Mouse (Mus musculus) kidney, adult 2 months (tissue): ENCODE measurements around the gene Gm38431. TPM values are rescaled to one million over a fixed set of nuclear protein-coding genes. Genes with fewer than 3 reads are reported as not detected.

Experiments used
- DNase-seq: peaks from one replicate; pipeline ENCODE4 v3.0.0; 2021
- H3K27ac ChIP-seq: fragments of 200-500 bp; 2 replicates; pipeline ENCODE4 v1.5.1; 2012; ENCODE audit warnings: low read depth, low read length, control low read depth, inconsistent platforms; ENCODE audit not compliant: insufficient read depth
- H3K27me3 ChIP-seq: fragments of 200-500 bp; replicated peaks from 2 replicates; pipeline ENCODE4 v1.6.1; 2012; ENCODE audit warnings: mild to moderate bottlenecking, moderate library complexity, low read length, inconsistent platforms; ENCODE audit not compliant: control insufficient read depth, insufficient read depth
- H3K36me3 ChIP-seq: fragments of 200-500 bp; 2 replicates; pipeline ENCODE4 v1.6.1; 2012; ENCODE audit warnings: mild to moderate bottlenecking, moderate library complexity, low read length, inconsistent platforms; ENCODE audit not compliant: control insufficient read depth, insufficient read depth
- H3K4me1 ChIP-seq: fragments of 200-500 bp; 2 replicates; pipeline ENCODE4 v1.6.1; 2011; ENCODE audit warnings: low read length; ENCODE audit not compliant: control insufficient read depth, insufficient read depth
- H3K4me3 ChIP-seq: fragments of 200-500 bp; 2 replicates; pipeline ENCODE4 v1.5.1; 2011; ENCODE audit warnings: mild to moderate bottlenecking, low read depth, low read length, control low read depth; ENCODE audit not compliant: insufficient read depth
- CTCF ChIP-seq: fragments of 200-500 bp; conservative IDR thresholded peaks from 2 replicates; pipeline ENCODE4 v1.5.1; 2011; ENCODE audit warnings: low read depth, mild to moderate bottlenecking, control low read depth, low read length, moderate library complexity, mixed read lengths; ENCODE audit not compliant: insufficient read depth, insufficient read length
- POLR2A ChIP-seq: fragments of 200-500 bp; IDR thresholded peaks from one replicate; pipeline ENCODE4 v1.6.1; 2011; ENCODE audit warnings: low read depth, low read length, control low read depth
- WGBS: fragments of 180-500 bp; shearing (Covaris S2); methylation state at CpG from one replicate; pipeline ENCODE4 v1.1.7; 2018; 5-methylcytosine and 5-hydroxymethylcytosine counted together
- polyA plus RNA-seq: library from polyadenylated mRNA; depleted of rRNA; stranded (reverse); fragments of >200 nt; gene quantifications from 2 replicates; pipeline ENCODE4 v1.2.3, GENCODE M21; 2012; rRNA removed

Gene Gm38431
- polyA plus RNA-seq, 1 experiment = 1.1 TPM

GRCm38 (mm10) chr9:21027774-21028290 is 64.0 kb downstream of the Gm38431 start:
- 75% methylated on average over 8 of the region's 8 CpGs for WGBS
- no peak overlapping the region for H3K27ac ChIP-seq
- TF ChIP-seq POLR2A (no peak), CTCF (no peak)

DNA sequence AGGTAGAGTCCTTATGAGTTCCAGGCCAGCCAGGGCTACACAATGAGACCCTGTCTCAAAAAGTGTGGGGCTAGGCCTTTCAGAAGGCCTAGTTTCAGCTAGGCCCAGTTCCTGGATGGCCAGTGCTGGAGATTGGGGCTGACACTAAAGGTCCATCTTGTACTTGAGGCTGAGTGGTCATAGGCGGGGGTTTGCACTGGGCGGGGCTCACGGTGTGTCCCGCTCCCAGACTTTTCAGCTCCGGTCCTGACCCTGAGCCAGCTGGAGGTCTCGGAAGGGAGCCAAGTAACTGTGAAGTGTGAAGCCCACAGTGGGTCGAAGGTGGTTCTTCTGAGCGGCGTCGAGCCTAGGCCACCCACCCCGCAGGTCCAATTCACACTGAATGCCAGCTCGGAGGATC is 64.9 kb downstream of the Gm38431 start:
- peaks cover 4% of the 10 kb centered on the region; the same call in 1 of the 2 replicates for H3K4me1 ChIP-seq
- H3K27me3 ChIP-seq = no peaks in the 10 kb centered on the region
- 88% methylated on average over 12 of the region's 12 CpGs for WGBS
- H3K36me3 ChIP-seq = no peaks in the 10 kb centered on the region
- DNase-seq = no peak
- no peak overlapping the region for H3K27ac ChIP-seq
- no peak for TF ChIP-seq POLR2A
- no peak for TF ChIP-seq CTCF
- no peak overlapping the region for H3K4me3 ChIP-seq

More at GRCm38 (mm10) chr9:21027774-21028290, 64.0 kb downstream of the Gm38431 start:
- DNase-seq = no peak
- no peaks in the 10 kb centered on the region for H3K27me3 ChIP-seq
- H3K4me1 ChIP-seq = peaks cover 4% of the 10 kb centered on the region; the same call in 1 of the 2 replicates
- no peak overlapping the region for H3K4me3 ChIP-seq
- H3K36me3 ChIP-seq = no peaks in the 10 kb centered on the region

DNA sequence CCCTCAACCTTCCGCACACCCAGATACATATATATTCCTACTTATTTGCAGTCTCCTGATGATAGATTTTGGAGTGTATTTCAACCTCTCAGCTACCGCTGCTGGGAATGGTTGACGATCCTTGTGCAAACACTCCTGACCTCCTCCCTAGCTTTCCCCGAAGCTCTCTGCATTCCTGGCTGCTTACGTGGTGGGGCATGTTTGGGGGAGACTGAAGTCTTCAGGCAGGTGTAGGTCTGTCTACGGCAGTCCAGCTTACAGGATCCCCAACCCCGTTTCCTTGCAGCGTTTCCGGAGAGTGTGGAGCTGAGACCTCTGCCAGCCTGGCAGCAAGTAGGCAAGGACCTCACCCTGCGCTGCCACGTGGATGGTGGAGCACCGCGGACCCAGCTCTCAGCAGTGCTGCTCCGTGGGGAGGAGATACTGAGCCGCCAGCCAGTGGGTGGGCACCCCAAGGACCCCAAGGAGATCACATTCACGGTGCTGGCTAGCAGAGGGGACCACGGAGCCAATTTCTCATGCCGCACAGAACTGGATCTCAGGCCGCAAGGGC is 66.5 kb downstream of the Gm38431 start:
- Histone ChIP-seq H3K4me3 (no peak overlapping the region), H3K27ac (no peak overlapping the region), H3K4me1 (peaks cover 4% of the 10 kb centered on the region; the same call in 1 of the 2 replicates), H3K36me3 (no peaks in the 10 kb centered on the region), H3K27me3 (no peaks in the 10 kb centered on the region)
- WGBS = 81% methylated on average over 19 of the region's 19 CpGs
- no peak for DNase-seq
- TF ChIP-seq CTCF = no peak
- TF ChIP-seq POLR2A = no peak

DNA sequence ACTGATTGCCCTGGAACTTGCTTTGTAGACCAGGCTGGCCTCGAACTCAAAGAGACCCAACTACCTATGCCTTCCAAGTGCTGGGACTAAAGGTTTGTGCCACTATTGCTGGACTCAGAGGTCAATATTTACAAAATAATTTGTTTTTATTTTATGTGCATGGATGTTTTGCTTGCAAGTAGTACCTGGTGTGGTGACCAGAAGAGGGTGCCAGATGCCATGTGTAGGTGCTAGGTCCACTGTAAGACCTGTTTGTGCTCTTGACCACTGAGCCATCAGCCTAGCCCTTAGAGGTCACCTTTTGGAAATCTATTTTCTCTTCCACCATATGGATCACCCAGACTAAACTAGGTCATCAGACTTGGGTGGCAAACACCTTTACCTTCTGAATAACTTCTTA is 69.1 kb downstream of the Gm38431 start:
- no peak overlapping the region for H3K27ac ChIP-seq
- H3K36me3 ChIP-seq = no peaks in the 10 kb centered on the region
- WGBS = 86% methylated on average over 1 of the region's 1 CpGs
- H3K27me3 ChIP-seq = no peaks in the 10 kb centered on the region
- no peak for DNase-seq
- H3K4me1 ChIP-seq = no peaks in the 10 kb centered on the region
- H3K4me3 ChIP-seq = no peak overlapping the region
- TF ChIP-seq CTCF = peak; percentile 39; the same call in 1 of the 2 replicates
- no peak for TF ChIP-seq POLR2A

GRCm38 (mm10) chr9:21022288-21022687 is 69.5 kb downstream of the Gm38431 start:
- Histone ChIP-seq H3K27me3 (no peaks in the 10 kb centered on the region), H3K4me1 (no peaks in the 10 kb centered on the region), H3K36me3 (no peaks in the 10 kb centered on the region), H3K4me3 (no peak overlapping the region), H3K27ac (no peak overlapping the region)
- WGBS = 65% methylated on average over 6 of the region's 6 CpGs
- TF ChIP-seq CTCF = no peak
- no peak for TF ChIP-seq POLR2A
- no peak for DNase-seq

- Histone ChIP-seq H3K4me1 (no peaks in the 10 kb centered on the region), H3K27me3 (no peaks in the 10 kb centered on the region), H3K27ac (no peak overlapping the region), H3K4me3 (no peak overlapping the region), H3K36me3 (no peaks in the 10 kb centered on the region)
- DNase-seq = no peak
- TF ChIP-seq CTCF = no peak
- no peak for TF ChIP-seq POLR2A
- WGBS = 80% methylated on average over 3 of the region's 3 CpGs
These were observed 70.4 kb downstream of the Gm38431 start for GRCm38 (mm10) chr9:21021363-21021762.

GRCm38 (mm10) chr9:21018600-21018999 is 73.2 kb downstream of the Gm38431 start:
- H3K36me3 ChIP-seq = no peaks in the 10 kb centered on the region
- H3K4me3 ChIP-seq = no peak overlapping the region
- H3K4me1 ChIP-seq = no peaks in the 10 kb centered on the region
- H3K27ac ChIP-seq = no peak overlapping the region
- DNase-seq = no peak
- TF ChIP-seq CTCF = no peak
- no peak for TF ChIP-seq POLR2A
- no peaks in the 10 kb centered on the region for H3K27me3 ChIP-seq
- WGBS = 83% methylated on average over 2 of the region's 2 CpGs

Other genes with a start within 250 kb of the Gm38431 start
- gene A230050P20Rik, start 223.4 kb downstream of the Gm38431 start, polyA plus RNA-seq = 31.7 and 40.3 TPM in 2 replicates
- gene Angptl6, start 212.3 kb downstream of the Gm38431 start, polyA plus RNA-seq = 3.6 and 4.0 TPM in 2 replicates
- gene Ppan, start 203.8 kb downstream of the Gm38431 start, polyA plus RNA-seq = 28.3 and 31.2 TPM in 2 replicates
- gene Eif3g, start 193.4 kb downstream of the Gm38431 start, polyA plus RNA-seq = 93.1 and 116 TPM in 2 replicates
- gene Dnmt1, start 132.1 kb downstream of the Gm38431 start, polyA plus RNA-seq = 12.1 and 12.5 TPM in 2 replicates
- 3.5 and 4.0 TPM in 2 replicates for gene S1pr2, start 115.2 kb downstream of the Gm38431 start, polyA plus RNA-seq
- 175 and 213 TPM in 2 replicates for gene Mrpl4, start 89.3 kb downstream of the Gm38431 start, polyA plus RNA-seq
- 23.4 and 25.9 TPM in 2 replicates for gene Icam1, start 76.0 kb downstream of the Gm38431 start, polyA plus RNA-seq
- 1.2 and 1.4 TPM in 2 replicates for gene Icam4, start 62.6 kb downstream of the Gm38431 start, polyA plus RNA-seq
- gene Icam5, start 59.9 kb downstream of the Gm38431 start, polyA plus RNA-seq = 0.34 and 0.49 TPM in 2 replicates
- 0.38 TPM in 1 of 2 replicates, not detected in the other for gene Zglp1, start 24.9 kb downstream of the Gm38431 start, polyA plus RNA-seq
- gene Gm49373, start 18.9 kb downstream of the Gm38431 start, polyA plus RNA-seq = 0.20 and 0.27 TPM in 2 replicates
- gene Fdx1l, start 18.4 kb downstream of the Gm38431 start, polyA plus RNA-seq = 59.8 and 67.0 TPM in 2 replicates
- 45.8 and 47.3 TPM in 2 replicates for gene Raver1, start within 50 bp of the Gm38431 start, polyA plus RNA-seq
- 17.0 and 19.0 TPM in 2 replicates for gene Tyk2, start 39.2 kb upstream of the Gm38431 start, polyA plus RNA-seq
- 53.1 and 72.6 TPM in 2 replicates for gene Cdc37, start 58.0 kb upstream of the Gm38431 start, polyA plus RNA-seq
- 7.8 and 9.0 TPM in 2 replicates for gene Pde4a, start 73.7 kb upstream of the Gm38431 start, polyA plus RNA-seq
- 42.8 and 52.4 TPM in 2 replicates for gene Keap1, start 147.4 kb upstream of the Gm38431 start, polyA plus RNA-seq
- gene S1pr5, start 156.4 kb upstream of the Gm38431 start, polyA plus RNA-seq = 0.38 and 0.39 TPM in 2 replicates
- gene Atg4d, start 173.3 kb upstream of the Gm38431 start, polyA plus RNA-seq = 67.0 and 71.9 TPM in 2 replicates
- gene Kri1, start 196.0 kb upstream of the Gm38431 start, polyA plus RNA-seq = 14.2 and 15.9 TPM in 2 replicates
- gene Cdkn2d, start 199.4 kb upstream of the Gm38431 start, polyA plus RNA-seq = 20.2 and 24.1 TPM in 2 replicates
- gene Ap1m2, start 220.3 kb upstream of the Gm38431 start, polyA plus RNA-seq = 30.6 and 36.2 TPM in 2 replicates
- 47.4 and 49.2 TPM in 2 replicates for gene Slc44a2, start 228.7 kb upstream of the Gm38431 start, polyA plus RNA-seq